Mouse (Mus musculus): Measurements from ENCODE around the gene Gpr63. TPM values are rescaled to one million over a fixed set of nuclear protein-coding genes. Genes with fewer than 3 reads are reported as not detected.
"Not testable (repeated sequence)": the region's sequence is repeated elsewhere in the genome, so short reads cannot be mapped to it uniquely, and the experiment has no call there.

The Gpr63 gene
- polyA plus RNA-seq, 1 experiment from 2014 or later = 2.0 TPM

DNA sequence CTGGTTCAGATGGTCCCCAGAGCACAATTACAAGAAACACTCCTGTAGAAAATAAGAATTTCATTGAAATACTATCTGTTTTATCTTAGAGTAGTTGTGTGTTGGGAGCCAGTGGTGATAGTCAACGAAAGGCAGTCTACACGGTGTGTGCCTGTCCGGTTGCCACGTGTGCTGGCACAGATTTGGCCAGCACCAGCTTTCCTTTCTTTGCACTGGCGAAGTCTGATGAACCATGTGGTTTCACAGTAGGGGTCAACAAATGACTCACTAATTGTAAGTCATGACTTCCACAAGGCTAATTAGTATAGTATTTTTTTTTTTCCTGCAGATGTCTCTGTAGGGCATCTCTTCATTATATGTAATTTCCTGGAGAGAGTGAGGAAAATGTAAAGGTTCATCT, 45.6 kb downstream of the Gpr63 start:
- no peak for ATAC-seq (replicated peaks)
- no peaks in the 10 kb centered on the region for H3K27me3 ChIP-seq (replicated peaks)
- H3K36me3 ChIP-seq (replicated peaks) = peaks cover 14% of the 10 kb centered on the region; the same call in 1 of the 2 replicates
- H3K9me3 ChIP-seq = no peaks in the 10 kb centered on the region
- no peak overlapping the region for H3K9ac ChIP-seq
- H3K27ac ChIP-seq = no peak overlapping the region
- WGBS = 79% methylated on average over 5 of the region's 5 CpGs
- no peaks in the 10 kb centered on the region for H3K4me1 ChIP-seq
- no peak overlapping the region for H3K4me3 ChIP-seq
- no peak overlapping the region for H3K4me2 ChIP-seq

DNA sequence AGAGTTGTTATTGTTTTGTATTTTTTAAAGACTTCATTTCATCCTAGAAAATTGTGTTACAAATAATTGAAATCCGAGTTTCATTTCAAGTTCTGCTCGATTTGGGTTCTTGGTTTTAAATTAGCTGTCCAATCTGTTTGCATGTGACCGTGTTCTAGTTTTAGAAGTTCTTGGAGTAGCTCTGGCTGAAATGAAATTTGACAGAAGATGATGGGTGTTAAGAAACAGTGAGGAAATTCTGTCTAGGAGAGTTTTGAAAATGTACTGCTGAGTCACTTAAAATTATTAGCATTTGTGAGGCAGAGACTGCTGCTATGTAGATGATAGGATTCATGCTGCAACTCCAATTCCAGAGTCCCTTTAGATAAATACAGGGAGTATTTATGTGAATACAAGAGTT, 46.5 kb downstream of the Gpr63 start:
- Histone ChIP-seq H3K36me3 (replicated peaks) (peaks cover 6% of the 10 kb centered on the region; the same call in 1 of the 2 replicates), H3K4me2 (no peak overlapping the region), H3K27me3 (replicated peaks) (no peaks in the 10 kb centered on the region), H3K27ac (no peak overlapping the region), H3K4me3 (no peak overlapping the region), H3K9ac (no peak overlapping the region), H3K4me1 (no peaks in the 10 kb centered on the region), H3K9me3 (no peaks in the 10 kb centered on the region)
- no peak for ATAC-seq (replicated peaks)
- WGBS = 96% methylated on average over 3 of the region's 3 CpGs

DNA sequence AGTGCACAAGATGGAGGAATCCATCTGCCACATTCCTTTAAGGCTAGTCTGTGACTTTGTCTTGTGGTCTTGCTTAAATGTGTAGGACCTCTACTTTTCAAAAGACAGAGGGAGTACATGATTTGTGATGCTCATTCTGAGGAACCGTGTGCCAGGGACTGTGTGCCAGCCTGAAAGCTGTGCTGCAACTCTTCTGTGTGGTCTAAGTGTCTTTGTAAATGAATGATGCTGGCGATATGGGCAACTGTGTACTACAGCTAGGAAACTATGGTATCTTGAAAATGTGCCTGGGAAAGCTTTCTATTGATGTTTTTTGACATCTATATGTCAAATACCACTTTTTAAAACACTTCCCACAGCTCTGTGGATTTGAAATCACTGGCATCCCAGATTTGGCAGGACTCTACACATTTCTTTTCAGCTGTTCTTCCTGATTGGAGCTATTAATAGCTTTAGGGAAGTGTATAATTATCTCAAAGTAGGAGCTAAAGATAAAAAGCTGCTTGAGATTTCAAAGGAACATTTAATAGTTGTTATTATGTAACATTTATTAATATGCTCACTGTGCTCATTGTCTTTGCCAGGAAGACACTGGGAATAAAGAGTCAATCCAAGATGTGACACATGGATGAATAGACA, 48.9 kb downstream of the Gpr63 start:
- Histone ChIP-seq H3K4me2 (no peak overlapping the region), H3K27ac (no peak overlapping the region), H3K4me3 (no peak overlapping the region), H3K4me1 (no peaks in the 10 kb centered on the region), H3K9me3 (no peaks in the 10 kb centered on the region), H3K27me3 (replicated peaks) (no peaks in the 10 kb centered on the region), H3K36me3 (replicated peaks) (no peaks in the 10 kb centered on the region), H3K9ac (no peak overlapping the region)
- ATAC-seq (replicated peaks) = no peak
- WGBS = 86% methylated on average over 2 of the region's 2 CpGs

DNA sequence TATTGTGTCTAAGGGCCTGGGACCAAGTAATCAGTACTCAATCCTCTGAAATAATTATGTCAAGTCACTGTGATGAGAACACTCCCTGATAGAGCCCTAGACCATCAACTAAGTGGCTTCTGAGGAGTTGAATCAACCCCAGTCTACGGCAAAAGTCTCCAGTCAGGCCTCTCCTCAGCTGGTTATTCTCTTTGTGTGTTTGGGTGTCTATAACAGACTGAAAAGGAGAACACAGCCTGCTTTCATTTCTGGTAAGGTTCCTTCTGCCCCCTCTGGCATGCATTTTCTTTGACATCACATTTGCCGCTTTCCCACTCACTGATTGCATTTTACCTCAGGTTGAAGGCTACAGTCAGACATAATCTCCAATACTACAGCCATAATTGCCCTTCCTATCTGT, 62.0 kb downstream of the Gpr63 start:
- no peak for ATAC-seq (replicated peaks)
- Histone ChIP-seq H3K9me3 (no peaks in the 10 kb centered on the region), H3K27me3 (replicated peaks) (no peaks in the 10 kb centered on the region), H3K4me2 (no peak overlapping the region), H3K9ac (no peak overlapping the region), H3K27ac (no peak overlapping the region), H3K4me1 (no peaks in the 10 kb centered on the region), H3K4me3 (no peak overlapping the region), H3K36me3 (replicated peaks) (no peaks in the 10 kb centered on the region)
- 87% methylated on average over 2 of the region's 2 CpGs for whole genome bisulfite sequencing

DNA sequence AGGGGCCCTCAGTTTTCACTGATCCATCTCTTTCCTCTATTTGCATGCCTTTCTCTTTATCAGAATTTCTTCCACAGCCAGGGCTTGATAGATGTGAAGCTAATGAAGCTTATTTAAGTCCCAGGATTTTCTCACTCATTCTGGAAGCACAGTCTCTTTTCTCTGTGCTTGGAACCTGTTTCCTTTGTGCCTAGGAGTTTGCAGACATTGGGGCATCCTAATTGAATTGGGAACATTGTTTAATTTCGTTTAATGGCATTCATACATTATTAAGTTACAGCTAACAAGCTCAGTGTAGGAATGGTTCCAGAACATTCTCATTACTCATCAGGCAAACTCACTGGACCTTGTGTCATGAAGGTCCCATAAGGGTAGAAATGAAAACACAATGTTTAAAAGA, 62.5 kb downstream of the Gpr63 start:
- Histone ChIP-seq H3K9me3 (no peaks in the 10 kb centered on the region), H3K4me1 (no peaks in the 10 kb centered on the region), H3K4me3 (no peak overlapping the region), H3K9ac (no peak overlapping the region), H3K27me3 (replicated peaks) (no peaks in the 10 kb centered on the region), H3K36me3 (replicated peaks) (no peaks in the 10 kb centered on the region), H3K27ac (no peak overlapping the region), H3K4me2 (no peak overlapping the region)
- WGBS = 68% methylated on average over 1 of the region's 1 CpGs
- no peak for ATAC-seq (replicated peaks)

DNA sequence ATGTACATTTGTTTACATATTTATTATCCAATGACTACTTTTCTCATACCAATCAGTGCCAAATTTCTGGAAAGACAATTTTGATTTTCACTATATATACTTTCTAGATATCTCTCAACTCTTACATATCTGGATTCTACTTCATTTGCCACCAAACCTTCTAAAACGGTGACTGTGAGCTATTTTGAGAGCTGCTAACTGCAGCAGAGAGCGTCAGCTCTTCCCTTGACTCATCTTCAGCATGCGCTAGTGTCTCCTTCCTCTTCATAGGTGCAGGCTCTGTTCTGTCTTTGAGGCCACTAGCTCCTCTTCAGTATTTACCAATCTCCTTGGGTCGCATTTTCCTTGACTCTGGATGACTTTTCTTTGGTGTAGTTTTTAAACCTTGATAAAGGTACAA, 63.7 kb downstream of the Gpr63 start:
- no peak overlapping the region for H3K4me3 ChIP-seq
- 81% methylated on average over 4 of the region's 4 CpGs for WGBS
- H3K4me1 ChIP-seq = no peaks in the 10 kb centered on the region
- H3K27me3 ChIP-seq (replicated peaks) = no peaks in the 10 kb centered on the region
- no peak for ATAC-seq (replicated peaks)
- no peak overlapping the region for H3K4me2 ChIP-seq
- no peak overlapping the region for H3K9ac ChIP-seq
- no peaks in the 10 kb centered on the region for H3K9me3 ChIP-seq
- H3K36me3 ChIP-seq (replicated peaks) = no peaks in the 10 kb centered on the region
- no peak overlapping the region for H3K27ac ChIP-seq

DNA sequence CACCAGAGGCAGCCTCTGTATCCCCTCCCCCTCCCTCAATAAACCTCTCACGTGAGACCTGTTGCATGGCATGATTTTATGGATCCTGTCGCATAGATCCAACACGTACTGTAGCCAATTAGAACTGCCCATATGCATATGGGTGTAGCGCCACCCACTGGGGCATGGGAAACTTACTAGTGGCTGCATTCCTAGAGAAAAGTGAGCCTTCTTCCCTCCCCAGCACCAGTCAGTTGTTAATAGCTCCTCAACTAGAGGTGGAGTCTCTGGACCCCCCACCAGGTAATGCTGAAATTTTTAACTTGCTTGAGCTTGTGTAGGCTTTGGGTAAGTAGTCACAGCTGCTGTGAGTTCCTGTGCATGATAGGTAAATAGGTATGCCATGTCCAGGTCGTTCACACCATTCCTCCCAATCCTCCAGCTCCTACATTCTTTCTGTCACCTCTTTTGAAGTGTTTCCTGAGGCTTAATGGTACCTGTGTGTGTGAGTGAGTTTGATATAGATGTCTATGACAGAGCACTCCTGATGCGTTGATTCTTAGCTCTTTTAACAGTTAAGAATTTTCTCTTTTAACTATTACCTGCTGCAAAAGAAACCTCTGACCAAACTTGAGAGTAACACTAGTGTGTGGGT, 69.1 kb downstream of the Gpr63 start:
- Histone ChIP-seq H3K4me3 (no peak overlapping the region), H3K4me2 (no peak overlapping the region), H3K9ac (no peak overlapping the region), H3K36me3 (replicated peaks) (no peaks in the 10 kb centered on the region), H3K9me3 (no peaks in the 10 kb centered on the region), H3K27me3 (replicated peaks) (no peaks in the 10 kb centered on the region), H3K4me1 (no peaks in the 10 kb centered on the region), H3K27ac (no peak overlapping the region)
- no peak for ATAC-seq (replicated peaks)
- 32% methylated on average over 6 of the region's 6 CpGs for WGBS

DNA sequence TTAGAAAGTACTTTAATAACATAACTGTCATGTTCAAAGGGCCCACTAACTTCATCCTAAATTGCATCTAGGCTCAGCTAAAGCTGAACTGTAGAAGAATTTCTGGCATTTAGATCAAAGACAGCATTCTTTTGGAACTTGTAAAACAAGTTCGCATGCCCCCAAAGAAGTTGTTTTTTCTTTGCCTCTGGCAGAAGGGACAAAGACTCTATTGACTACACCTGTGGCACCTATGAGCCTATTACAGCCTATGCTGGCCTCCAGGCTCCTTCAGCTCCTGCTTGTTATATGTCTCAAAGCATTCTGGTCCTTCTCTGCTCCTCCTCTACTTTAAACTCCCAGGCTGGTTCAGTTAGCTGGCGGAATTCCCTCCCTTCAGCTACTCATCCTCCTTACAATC, 69.6 kb downstream of the Gpr63 start:
- H3K36me3 ChIP-seq (replicated peaks) = no peaks in the 10 kb centered on the region
- no peak overlapping the region for H3K4me3 ChIP-seq
- no peak overlapping the region for H3K27ac ChIP-seq
- WGBS = 82% methylated on average over 2 of the region's 2 CpGs
- no peak overlapping the region for H3K4me2 ChIP-seq
- H3K9ac ChIP-seq = no peak overlapping the region
- ATAC-seq (replicated peaks) = no peak
- H3K4me1 ChIP-seq = no peaks in the 10 kb centered on the region
- no peaks in the 10 kb centered on the region for H3K9me3 ChIP-seq
- H3K27me3 ChIP-seq (replicated peaks) = no peaks in the 10 kb centered on the region

DNA sequence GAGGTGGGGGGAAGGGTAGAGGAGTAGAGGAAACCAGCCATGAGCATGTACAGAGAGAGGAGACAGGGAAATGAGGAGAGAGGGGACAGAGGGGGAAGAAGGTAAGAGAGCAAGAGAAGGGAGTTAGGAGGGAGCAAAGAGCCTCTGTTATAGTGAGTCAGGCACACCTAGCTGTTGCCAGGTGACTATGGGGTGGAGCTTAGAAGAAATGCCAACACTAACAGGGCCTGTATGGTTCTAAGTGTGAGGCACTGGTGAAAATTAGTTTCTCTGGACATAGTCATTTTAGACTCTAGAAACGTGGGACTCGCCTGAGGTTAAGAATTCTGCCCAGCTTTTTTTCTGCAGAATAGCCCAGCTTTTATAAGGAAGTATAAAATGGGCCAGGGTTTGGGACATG, 71.1 kb downstream of the Gpr63 start:
- H3K9ac ChIP-seq = no peak overlapping the region
- no peak for ATAC-seq (replicated peaks)
- no peaks in the 10 kb centered on the region for H3K4me1 ChIP-seq
- WGBS = 91% methylated on average over 2 of the region's 2 CpGs
- H3K9me3 ChIP-seq = no peaks in the 10 kb centered on the region
- no peaks in the 10 kb centered on the region for H3K27me3 ChIP-seq (replicated peaks)
- H3K4me2 ChIP-seq = no peak overlapping the region
- no peak overlapping the region for H3K4me3 ChIP-seq
- no peak overlapping the region for H3K27ac ChIP-seq
- H3K36me3 ChIP-seq (replicated peaks) = no peaks in the 10 kb centered on the region

DNA sequence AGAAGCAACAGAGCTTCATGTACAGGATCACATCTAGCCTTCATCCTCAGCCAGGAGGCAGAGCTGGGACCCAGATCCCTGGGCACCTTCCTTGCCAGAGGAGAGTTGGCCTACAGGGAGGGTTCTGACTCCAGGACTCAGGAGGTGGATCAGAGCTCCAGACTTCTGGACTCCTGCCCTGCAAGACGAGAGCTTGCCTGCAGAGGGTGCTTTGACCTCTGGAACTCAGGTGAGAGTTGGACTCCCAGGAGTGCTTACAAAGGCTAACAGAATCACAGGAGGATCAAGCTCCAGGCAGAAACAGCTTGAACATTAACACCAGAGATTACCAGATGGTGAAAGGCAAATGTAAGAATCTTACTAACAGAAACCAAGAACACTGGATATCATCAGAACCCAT, 89.3 kb downstream of the Gpr63 start:
- not testable (repeated sequence) for H3K4me1 ChIP-seq; H3K9me3 ChIP-seq; H3K36me3 ChIP-seq (replicated peaks); H3K27me3 ChIP-seq (replicated peaks); H3K4me3 ChIP-seq; H3K4me2 ChIP-seq; ATAC-seq (replicated peaks); H3K9ac ChIP-seq; H3K27ac ChIP-seq
- WGBS = 72% methylated on average over 1 of the region's 1 CpGs

Other genes with a start within 250 kb of the Gpr63 start
- 32.6 and 34.3 TPM in 2 replicates for gene Klhl32, start 115.3 kb upstream of the Gpr63 start, polyA plus RNA-seq (2015; fragmentation: Nextera tagmentation; extraction: Ambion mirVana)
- gene Ndufaf4, start 68.3 kb upstream of the Gpr63 start, polyA plus RNA-seq (2015; fragmentation: Nextera tagmentation; extraction: Ambion mirVana) = 54.0 and 58.6 TPM in 2 replicates